Mouse (Mus musculus): ENCODE measurements around the gene Yeats4.

The Yeats4 gene

GRCm38 (mm10) chr10:117199701-117200100, 24.6 kb downstream of the Yeats4 start:
- DNase-seq (ENCODE audit: low spot score), result no peak

- no peak for DNase-seq (ENCODE audit: low spot score)
Measured at GRCm38 (mm10) chr10:117196696-117197095, 27.6 kb downstream of the Yeats4 start.

- no peak for DNase-seq (ENCODE audit: low spot score)
Measured at GRCm38 (mm10) chr10:117195748-117196147, 28.6 kb downstream of the Yeats4 start.

GRCm38 (mm10) chr10:117195005-117195404, 29.3 kb downstream of the Yeats4 start:
- DNase-seq (ENCODE audit: low spot score), result no peak

GRCm38 (mm10) chr10:117193364-117193763, 30.9 kb downstream of the Yeats4 start:
- no peak for DNase-seq (ENCODE audit: low spot score)

- DNase-seq (ENCODE audit: low spot score), result no peak
Measured at GRCm38 (mm10) chr10:117185399-117186089, 38.8 kb downstream of the Yeats4 start.

- DNase-seq (ENCODE audit: low spot score), result no peak
Measured at GRCm38 (mm10) chr10:117181098-117181497, 43.2 kb downstream of the Yeats4 start.

- peak; percentile 88 for DNase-seq (ENCODE audit: low spot score)
Measured at GRCm38 (mm10) chr10:117174645-117175044, 49.7 kb downstream of the Yeats4 start.

GRCm38 (mm10) chr10:117173566-117174438, 50.5 kb downstream of the Yeats4 start:
- peak; percentile 79 for DNase-seq (ENCODE audit: low spot score)

- DNase-seq (ENCODE audit: low spot score), result no peak
Measured at GRCm38 (mm10) chr10:117173111-117173510, 51.2 kb downstream of the Yeats4 start.

GRCm38 (mm10) chr10:117172069-117172468, 52.2 kb downstream of the Yeats4 start:
- DNase-seq (ENCODE audit: low spot score), result no peak

- DNase-seq (ENCODE audit: low spot score), result no peak
Measured at GRCm38 (mm10) chr10:117166785-117167425, 57.4 kb downstream of the Yeats4 start.
